Mouse (Mus musculus) left cerebral cortex, postnatal 10 days (tissue): ENCODE results near the gene Mknk1. TPM values are rescaled to one million over a fixed set of nuclear protein-coding genes. Genes with fewer than 3 reads are reported as not detected.

Experiments used
- DNase-seq, 2 experiments: peaks; one replicate each; pipeline ENCODE4 v3.0.0; 2021 to 2022; ENCODE audit warnings: low spot score in 2 of 2, mixed read lengths in 1 of 2; ENCODE audit errors: extremely low spot score in 1 of 2
- intact Hi-C: fragments of 180-260 bp; cut with DNase I; formaldehyde crosslinking; loops from one replicate; pipeline ENCODE4 v1.15.1; 2025
- total RNA-seq, 2 experiments: library from RNA; stranded (reverse); gene quantifications; 2 replicates each; pipeline ENCODE4 v1.2.3; 2021

Mknk1 gene
- total RNA-seq, 2 experiments from 2014 or later = 42.9 to 44.9 TPM

DNA sequence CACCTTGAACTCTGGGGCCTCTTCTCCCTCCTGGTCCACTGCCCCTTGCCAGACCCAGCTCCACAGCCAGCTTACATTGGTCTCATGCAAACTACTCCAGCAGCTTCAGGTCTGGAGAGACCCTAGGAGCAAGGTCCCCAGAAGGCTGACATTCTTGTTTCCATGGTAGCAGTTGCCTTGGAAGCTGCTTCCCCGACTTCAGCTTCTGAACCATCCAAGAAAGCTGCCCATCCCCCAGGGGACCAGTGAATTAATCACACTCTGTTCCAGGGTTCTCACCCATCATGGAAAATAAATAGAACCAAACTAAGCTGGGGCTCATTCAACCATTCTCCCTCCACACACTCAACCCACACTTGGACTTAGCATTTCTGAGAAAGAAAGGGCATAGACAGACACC, 42.2 kb downstream of the Mknk1 start:
- intact Hi-C loops = no loop called here
- DNase-seq = peak; percentile 49 to 62

GRCm38 (mm10) chr4:115882195-115882594, 43.2 kb downstream of the Mknk1 start:
- intact Hi-C loops = no loop called here
- DNase-seq = no peak

DNA sequence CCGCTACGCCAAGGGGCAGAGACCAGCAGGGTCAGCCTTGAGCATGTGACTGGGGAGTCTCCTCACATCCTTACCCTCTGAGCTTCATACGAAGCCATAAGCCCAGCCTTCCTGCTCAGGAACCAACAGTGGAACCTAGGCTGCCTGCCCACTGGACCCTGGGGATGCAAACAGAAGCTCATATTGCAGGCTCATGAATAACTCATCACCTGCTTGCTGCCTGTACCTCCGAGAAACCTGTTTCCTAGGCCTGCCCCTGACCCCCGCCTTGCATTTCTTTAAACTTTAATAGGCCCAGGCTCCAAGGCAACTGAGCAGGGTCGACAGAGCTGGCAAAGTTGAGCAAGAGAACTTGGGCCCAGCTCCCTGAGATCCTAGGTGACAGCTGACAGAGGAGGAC, 45.0 kb downstream of the Mknk1 start, which contains the start of gene Kncn:
Gene Kncn, plus strand, starts transcription at position 379 of the 400 bp plus-strand sequence.
- intact Hi-C loops = no loop called here
- no peak for DNase-seq

DNA sequence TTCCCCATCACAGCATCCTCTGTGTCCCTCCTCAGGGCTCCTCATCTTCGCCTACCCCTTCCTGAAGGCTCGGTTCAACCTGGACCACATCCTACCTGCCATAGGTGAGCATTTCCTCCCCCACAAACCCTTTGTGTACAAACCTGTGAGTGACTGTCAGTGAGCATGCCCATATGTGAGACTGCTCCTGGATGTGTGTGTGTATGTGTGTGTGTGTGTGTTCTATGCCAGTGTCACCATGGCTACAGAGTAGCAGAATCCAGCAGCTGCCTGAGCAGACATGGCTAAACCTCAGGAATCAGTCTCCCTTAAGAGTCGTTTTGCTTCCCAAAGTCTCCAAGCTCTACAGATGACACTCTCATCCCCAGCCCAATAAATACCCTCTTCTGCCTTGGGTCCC, 46.8 kb downstream of the Mknk1 start:
- intact Hi-C loops = no loop called here
- peak in 1 of 2 experiments; percentile 45 for DNase-seq

GRCm38 (mm10) chr4:115886875-115887274, 47.9 kb downstream of the Mknk1 start:
- no peak for DNase-seq
- intact Hi-C loops = no loop called here

DNA sequence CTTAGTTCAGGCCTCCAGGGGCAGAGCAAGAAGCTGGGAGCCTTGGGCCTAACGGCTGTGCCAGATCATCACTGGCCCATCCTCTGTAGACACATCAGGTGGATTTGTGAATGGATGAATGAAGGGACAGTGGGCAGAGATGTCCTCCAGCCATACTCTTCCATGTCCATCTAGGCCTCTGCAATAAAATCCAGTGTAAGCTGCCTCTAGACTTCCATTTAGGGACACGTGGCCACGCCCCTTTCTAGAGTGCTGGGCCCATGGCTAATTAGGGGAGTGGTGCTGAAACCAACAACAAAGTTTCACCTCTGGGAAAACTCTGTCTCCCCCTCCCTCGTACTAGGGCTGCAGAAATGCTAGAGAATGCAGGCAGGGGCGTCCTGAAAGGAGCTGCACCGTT, 51.1 kb downstream of the Mknk1 start:
- intact Hi-C loops = no loop called here
- no peak for DNase-seq

- intact Hi-C loops = no loop called here
- no peak for DNase-seq
Observed at GRCm38 (mm10) chr4:115890553-115890952, 51.6 kb downstream of the Mknk1 start, which contains the start of gene 6430628N08Rik. TSS of gene 6430628N08Rik (plus strand) at chr4:115890665.

DNA sequence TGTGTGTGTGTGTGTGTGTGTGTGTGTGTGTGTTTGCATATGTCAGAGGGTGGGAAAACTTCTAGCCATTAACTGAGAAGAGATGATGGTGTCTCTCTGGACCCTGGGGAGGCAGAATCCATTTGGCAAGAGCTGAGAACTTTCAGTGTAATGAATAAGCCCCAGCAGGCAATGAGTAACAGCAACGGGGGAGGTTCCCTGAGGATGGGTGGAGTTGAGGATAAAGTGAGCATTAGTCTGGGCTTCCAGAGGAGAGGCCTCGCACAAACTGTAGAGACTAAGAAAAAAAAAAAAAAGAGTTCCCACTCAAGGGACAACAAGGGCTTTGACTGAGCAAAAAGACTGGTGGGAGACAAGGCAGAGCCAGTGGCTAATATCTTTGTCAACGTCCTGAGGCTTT, 55.3 kb downstream of the Mknk1 start:
- DNase-seq = no peak
- intact Hi-C loops = no loop called here

DNA sequence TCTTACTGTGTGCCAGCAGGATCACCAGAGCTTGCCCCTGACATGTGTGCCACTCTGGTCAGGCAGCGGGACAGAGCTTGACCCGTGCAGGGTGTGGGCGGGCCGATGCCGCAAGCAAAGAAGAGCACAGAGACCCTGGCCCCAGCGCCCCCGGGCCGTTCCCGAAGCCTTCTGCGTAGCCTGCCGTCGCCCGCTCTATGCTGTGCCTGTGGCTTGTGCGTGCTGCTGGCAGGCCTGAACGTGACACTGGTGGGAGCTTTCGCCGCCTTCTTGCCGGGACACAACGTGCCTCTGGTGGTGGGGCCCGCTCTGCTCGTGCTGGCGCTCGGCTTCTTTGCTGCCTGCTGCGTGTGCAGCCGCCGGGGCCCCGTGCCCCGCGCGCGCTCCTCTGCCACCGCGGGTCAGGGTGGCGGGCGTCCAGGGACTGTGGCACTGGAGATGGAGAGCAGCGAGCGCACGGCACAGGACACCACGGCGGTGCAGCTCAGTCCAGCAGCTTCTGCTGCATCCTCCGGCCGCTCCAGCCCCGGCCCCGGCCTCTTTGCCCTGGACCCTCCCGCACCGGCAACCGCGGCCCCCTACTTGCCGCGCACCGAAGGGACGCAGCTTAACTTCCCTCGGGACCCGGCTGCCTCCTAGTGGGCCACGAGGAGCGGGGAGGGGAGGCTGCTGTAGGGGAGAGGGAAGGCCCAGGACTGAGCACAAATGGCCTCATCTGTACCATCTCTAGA, 59.1 kb downstream of the Mknk1 start:
- peak in 1 of 2 experiments; percentile 47 for DNase-seq
- intact Hi-C loops = loop anchor here (2.0 kb wide), 1 partner anchor 55 kb away; no protein-coding TSS in a partner anchor

GRCm38 (mm10) chr4:115902816-115903215, 63.8 kb downstream of the Mknk1 start:
- intact Hi-C loops = loop anchor here (10.0 kb wide), 2 partner anchors 152 to 168 kb away; partner anchors contain the start of genes Efcab14 and Nsun4

DNA sequence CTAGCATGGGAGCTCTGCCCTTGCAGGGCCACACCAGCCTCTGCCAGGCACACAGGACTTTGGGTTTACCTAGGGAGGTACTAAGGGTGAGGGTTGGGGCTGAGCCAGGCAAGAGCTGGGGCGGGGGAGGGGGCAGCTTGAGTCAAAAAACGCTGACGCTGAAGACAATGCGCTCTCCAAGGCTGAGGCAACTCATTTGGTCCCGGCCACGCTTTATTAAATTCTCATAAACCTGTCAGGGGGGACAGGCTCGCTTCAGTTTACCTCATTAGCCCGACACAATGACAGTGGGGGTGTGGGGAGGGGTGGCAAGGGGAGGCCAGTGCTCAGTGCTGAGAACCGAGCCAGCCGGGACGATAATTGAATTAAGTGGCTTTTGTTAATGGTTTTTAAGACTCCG, 65.4 kb downstream of the Mknk1 start:
- intact Hi-C loops = loop anchor here (1.0 to 10.0 kb wide), 3 partner anchors 76 to 170 kb away; partner anchors contain the start of genes Efcab14 and Nsun4
- DNase-seq = no peak

More at GRCm38 (mm10) chr4:115902816-115903215, 63.8 kb downstream of the Mknk1 start:
- peak; percentile 71 to 85 for DNase-seq

- no peak for DNase-seq
- intact Hi-C loops = loop anchor here (10.0 kb wide), 2 partner anchors 149 to 171 kb away; partner anchors contain the start of genes Efcab14 and Nsun4
Observed at GRCm38 (mm10) chr4:115905701-115906100, 66.7 kb downstream of the Mknk1 start.

GRCm38 (mm10) chr4:115906791-115907190, 67.8 kb downstream of the Mknk1 start:
- no peak for DNase-seq
- intact Hi-C loops = loop anchor here (10.0 kb wide), 2 partner anchors 148 to 172 kb away; partner anchors contain the start of genes Efcab14 and Nsun4

DNA sequence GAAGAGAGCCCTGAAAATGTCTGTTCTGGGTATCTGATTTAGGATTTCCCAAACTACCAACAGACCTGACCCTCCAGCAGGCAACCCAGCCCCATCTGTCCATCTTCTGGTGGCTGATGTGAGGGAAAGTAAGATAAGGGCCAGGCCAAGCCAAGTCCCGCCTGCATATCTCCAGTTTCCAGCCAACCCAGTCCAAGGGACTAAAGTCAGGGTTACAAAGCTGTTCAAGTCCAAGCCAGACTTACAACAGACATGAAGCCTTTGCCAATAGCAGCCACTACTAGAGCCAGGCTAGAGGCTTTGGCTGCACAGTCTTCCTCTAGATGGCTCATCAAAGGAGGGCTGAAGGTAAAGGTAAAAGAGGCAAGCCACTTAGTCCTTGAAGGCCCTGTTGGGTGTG, 69.0 kb downstream of the Mknk1 start:
- no peak for DNase-seq
- intact Hi-C loops = loop anchor here (10.0 kb wide), 2 partner anchors 147 to 173 kb away; partner anchors contain the start of genes Efcab14 and Nsun4

DNA sequence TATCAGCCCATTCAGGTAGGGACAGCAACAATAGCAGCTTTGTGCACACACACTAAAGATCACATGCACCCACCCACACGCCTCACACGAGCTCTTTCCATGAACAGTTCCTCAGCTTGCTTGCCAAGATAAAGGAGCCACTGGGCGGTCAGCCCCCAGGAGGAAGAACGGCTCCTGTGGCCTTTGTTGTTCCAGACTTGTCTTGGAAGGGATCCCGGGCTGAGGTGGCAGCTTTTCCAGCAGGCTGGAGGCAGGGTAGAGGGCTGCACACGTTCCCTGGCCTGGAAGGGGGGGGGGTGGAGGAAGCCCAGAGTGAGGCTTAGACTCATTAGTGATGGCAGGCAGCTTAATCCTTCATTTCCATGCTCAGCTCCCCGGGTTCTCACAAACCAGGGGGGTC, 69.6 kb downstream of the Mknk1 start:
- intact Hi-C loops = loop anchor here (10.0 kb wide), 2 partner anchors 146 to 174 kb away; partner anchors contain the start of genes Efcab14 and Nsun4
- peak in 1 of 2 experiments; percentile 58 for DNase-seq

- no peak for DNase-seq
- intact Hi-C loops = no loop called here
Observed at GRCm38 (mm10) chr4:115911586-115911985, 72.6 kb downstream of the Mknk1 start.

DNA sequence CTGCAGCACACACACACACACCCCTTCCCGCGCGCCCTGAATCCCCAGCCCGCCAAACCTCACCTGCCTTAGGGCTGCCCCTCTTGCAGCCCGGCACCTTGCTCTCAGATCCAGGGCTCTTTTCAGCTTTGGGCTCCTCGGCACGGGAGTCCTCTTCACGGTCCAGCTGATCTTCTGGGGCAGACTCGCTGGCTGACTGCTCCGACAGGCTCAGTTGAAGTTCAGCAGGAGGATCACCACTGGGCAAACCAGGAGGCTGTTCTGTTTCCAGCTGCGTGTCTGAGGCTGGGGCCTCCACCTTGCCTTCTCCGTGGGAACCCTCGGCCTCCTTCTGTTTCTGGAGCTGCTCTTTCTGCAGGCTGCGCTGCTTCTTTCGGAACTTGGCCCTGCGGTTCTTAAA, 80.9 kb downstream of the Mknk1 start:
- intact Hi-C loops = no loop called here
- no peak for DNase-seq

DNA sequence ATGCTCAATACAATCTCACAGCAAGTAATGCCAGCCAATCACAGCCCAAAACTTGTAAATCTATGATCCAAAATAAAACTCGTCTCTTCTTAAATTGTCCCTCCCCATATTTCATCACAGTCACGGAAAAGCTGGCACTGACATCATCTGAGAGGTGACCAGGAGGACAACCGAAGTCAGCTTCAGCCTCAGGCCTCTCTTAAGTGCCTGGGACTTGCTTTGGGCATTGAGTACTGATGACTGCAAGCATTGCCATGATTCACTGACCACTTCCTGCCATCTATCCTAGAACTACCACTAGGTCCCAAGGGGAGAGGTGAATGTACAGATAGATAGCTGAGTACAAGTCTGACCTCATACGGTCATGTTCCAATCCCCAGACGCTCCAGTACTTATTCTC, 83.7 kb downstream of the Mknk1 start:
- DNase-seq = no peak

DNA sequence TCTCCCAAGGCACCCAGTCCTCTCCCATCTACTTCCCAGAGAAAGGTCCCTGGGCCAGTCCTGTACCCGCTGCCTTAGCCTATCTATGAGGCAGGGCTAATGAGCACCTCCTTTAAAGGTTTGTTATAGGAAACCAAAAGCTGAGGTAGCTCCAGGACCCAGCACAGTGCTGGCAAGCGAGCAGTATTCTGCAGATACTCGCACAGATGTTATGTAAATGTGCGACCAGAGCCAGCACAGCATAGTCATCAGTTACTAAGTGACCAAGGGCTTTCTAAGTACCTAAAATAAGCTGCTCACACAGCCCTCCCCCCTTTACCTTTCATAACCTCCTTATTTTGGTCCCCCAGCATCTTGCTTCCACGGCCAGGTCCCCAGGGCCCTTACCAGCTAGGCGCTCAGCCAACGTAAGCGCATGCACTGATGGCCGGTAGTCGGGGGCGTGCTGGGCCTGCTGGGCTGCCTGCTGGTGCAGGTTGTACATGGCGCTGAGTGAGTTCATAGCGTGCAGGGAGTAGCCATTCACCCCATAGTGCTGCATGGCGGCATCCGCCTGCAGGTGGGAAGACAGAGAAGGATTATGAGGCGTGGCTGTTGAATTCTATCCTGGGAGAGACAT, 84.4 kb downstream of the Mknk1 start:
- no peak for DNase-seq
- intact Hi-C loops = no loop called here

More for the DNA sequence above, 83.7 kb downstream of the Mknk1 start:
- intact Hi-C loops = no loop called here

DNA sequence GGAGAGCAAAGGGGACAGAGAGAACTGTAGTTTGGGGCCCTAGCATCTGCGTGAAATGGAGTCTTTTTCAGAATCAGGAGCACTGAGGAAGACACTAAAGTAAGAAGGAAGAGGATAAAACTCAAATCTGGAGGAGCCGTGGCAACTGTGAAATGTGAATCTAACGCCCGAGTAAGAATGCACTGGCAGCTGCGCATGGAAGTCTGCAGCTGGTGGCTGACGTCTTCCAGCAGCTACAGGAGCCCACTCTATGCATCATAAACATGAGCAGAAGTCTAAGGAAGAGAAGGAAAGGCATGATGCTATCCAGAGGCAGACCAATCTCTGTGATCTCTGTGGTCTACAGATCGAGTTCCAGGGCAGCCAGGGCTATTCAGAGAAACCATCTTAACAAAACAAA, 88.6 kb downstream of the Mknk1 start:
- intact Hi-C loops = no loop called here
- no peak for DNase-seq
